Mouse (Mus musculus): ENCODE data around the gene Fibp. TPM values are rescaled to one million over a fixed set of nuclear protein-coding genes. Genes with fewer than 3 reads are reported as not detected.

Fibp gene
- polyA plus RNA-seq, 1 experiment: 122 TPM

DNA sequence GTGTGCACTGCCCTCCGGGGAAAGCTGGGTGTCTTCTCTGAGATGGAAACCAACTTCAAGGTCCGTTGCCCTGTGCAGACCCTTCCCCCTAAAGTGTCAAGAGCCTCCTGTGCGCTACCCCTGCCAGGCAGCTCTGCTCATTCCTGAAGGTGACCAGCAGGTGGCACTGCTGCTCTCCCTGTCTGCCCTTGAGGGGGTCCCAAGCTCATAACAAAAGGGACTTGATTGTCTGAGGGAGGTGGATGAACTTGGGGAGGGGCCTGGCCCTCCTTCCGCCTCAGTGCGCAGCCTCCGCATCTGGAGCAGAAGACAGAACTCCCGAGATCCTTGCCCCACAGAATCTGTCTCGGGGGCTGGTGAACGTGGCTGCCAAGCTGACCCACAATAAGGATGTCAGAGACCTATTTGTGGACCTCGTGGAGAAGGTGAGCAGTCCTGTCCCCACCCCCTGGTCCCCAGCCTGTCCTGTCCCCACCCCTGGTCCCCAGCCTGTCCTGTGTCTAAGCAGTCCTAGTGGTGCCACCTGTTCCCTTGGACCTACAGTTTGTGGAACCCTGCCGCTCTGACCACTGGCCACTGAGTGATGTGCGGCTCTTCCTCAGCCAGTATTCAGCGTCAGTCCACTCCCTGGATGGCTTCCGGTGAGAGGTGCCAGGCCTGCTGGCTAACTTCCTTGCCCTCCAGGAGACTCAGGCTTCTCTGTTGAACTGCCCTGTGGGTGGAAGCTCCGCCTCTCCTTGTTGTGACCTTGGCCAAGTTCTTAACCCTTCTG is 3.6 kb downstream of the Fibp start:
- DNase-seq (ENCODE audit: low spot score): no peak

DNA sequence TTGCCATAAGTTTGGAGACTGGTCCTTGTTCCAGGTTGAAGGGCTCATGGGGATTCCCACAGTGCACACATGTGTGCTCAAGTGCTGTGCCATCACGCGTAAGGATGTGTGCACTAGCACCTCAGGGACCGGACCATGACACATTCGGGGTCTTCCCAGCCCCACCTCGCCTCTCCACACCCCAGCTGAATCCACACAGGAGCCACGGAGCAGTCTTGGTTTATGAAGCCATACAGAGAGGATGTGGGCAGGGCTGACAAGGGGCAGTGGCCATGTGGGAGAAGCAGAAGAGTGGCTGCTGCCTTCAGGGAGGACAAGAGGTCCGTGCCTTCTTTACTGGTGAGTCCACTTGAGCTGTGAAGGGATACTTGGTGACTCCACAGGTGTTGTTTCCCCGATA is 4.6 kb downstream of the Fibp start:
- DNase-seq (ENCODE audit: low spot score): no peak

DNA sequence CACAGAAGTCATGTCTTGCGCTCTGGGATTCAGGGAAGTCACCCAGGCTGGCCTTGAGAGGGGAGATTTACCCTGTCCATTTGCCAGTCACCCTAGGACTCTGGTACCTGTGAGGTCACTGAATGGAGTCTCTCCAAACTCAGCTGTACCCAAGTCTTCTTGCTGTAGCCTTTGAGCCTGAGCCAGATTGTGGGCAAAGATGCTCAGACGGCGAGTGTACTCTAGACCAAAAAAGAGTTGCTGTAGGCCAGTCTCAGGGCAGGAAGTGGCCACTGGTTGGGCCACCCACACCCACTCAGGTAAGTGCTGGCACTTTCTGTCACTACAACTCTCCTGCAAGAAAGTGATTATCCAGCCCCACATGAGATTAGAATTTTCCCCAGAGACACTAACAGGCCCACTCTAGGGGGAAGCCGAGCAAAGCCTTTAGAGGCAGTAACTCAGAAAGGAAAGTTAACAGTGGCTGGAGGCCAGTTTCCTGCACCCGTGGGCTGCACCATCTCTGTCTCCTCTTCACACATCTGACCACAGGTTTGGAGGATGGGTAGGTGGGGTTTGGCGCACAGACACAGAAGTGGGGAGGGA is 6.6 kb downstream of the Fibp start:
- no peak for DNase-seq (ENCODE audit: low spot score)

DNA sequence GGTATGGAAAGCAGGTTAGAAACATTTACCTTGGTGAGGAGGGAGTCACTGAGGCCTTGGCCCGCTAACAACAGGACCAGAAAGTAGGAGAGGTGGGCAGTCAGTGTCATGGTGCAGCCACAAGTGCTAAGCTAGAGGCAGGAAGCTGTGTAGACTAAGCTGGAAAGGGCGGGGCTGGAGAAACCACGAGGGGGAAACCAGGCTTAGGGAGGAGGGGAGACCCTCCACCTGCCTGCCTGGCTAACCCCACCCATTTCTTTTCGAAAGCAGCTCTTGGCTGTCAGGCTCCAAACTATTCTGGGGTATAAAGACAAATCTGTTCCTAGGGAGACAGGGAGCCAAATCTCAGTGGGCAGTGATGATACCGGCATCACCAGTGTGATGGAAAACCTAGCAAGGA is 8.0 kb downstream of the Fibp start, which contains the start of gene Ctsw:
Gene Ctsw, minus strand, starts transcription at position 134 of the 400 bp plus-strand sequence.
- DNase-seq (ENCODE audit: low spot score): no peak

DNA sequence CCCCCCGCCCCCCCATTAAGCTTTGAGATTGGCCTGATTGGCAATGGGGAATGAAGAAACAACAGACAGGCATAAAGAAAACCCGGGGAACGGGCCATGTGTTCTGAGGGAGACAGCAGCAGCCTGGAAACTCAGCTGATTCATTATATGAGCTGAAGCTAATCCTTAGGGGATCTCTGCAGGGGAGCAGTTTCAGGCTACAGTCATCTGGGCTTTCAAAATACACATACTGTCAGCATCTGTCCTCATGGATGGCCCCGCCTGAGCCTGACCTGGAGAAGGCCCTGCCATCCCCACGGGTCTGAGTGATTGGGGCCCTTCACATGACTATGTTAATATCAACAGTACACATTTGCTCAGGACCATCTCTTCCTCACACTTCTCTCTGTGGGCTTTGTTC is 11.4 kb downstream of the Fibp start:
- DNase-seq (ENCODE audit: low spot score): no peak

DNA sequence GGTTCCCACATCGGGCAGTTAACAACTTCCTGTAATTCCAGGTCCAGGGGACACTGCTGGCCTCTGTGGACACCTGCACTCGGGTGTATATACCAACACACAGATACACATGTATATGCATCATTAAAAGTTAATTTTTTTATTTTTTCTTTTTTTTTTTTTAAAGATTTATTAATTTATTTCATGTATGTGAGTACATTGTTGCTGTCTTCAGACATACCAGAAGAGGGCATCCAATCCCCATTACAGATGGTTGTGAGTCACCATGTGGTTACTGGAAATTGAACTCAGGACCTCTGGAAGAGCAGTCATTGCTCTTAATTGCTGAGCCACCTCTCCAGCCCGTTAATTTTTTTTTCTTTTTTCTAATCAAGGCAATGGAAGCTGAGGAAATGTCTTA is 12.4 kb downstream of the Fibp start:
- DNase-seq (ENCODE audit: low spot score): no peak

DNA sequence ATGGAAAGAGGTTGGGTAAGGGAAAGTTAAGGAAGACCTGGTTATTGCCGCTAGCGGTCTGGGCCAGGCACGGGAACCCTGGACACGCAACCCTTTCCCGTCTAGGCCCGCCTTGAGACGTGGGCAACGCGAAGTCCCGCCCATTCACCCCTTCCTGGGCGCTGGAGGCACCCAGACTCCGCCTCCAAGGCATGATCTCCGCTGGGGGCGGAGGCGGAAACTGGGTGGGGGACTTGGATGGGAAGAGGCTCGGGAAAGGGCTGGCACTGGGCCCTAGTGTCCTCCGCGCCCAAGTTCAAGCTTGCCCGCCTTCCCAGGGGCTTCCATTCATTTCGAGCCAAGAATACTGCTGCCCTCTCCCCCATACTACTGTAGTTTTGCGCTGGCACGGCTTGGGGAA is 13.3 kb downstream of the Fibp start, which contains the start of gene Efemp2:
Gene Efemp2, plus strand, starts transcription at position 235 of the 400 bp plus-strand sequence.
- DNase-seq (ENCODE audit: low spot score): peak; percentile 67

DNA sequence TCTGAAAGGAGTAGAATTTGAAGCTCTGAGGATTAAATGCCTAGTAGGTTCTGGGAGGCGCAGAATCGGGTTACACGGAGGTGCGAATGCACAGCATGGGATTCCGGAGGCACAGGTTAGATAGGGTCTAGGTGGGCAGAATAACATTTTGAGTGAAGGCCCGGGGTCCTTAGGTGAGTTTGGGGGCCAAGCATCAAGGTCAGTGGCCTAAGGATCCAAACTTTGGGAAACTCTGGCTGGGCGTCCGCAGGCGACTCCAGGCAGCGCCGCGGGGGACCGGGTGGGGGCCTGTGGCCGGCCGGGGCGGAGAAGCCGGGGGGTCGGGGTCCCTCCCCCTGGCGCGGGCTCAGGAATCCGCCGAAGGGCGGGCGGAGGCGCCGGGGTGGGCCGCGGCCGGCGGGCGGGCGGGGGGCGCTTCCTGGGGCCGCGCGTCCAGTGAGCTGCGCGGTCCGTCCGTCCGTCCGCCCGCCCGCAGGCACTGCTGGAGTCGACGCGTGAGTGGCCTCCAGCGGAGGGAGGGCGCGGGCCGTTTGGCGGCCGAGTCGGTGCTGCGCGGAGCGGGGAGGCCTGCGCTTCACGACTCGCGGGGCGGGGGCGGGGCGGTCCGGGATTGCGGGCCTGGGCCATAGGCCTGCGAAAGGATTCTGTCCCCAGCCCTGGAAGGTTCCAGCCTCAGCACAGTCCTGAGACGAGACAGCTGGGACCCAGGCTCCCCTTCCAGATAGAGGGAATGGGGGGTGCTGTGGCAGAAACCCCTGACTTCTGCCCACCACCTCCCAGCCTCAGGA is 14.1 kb downstream of the Fibp start:
- no peak for DNase-seq (ENCODE audit: low spot score)

DNA sequence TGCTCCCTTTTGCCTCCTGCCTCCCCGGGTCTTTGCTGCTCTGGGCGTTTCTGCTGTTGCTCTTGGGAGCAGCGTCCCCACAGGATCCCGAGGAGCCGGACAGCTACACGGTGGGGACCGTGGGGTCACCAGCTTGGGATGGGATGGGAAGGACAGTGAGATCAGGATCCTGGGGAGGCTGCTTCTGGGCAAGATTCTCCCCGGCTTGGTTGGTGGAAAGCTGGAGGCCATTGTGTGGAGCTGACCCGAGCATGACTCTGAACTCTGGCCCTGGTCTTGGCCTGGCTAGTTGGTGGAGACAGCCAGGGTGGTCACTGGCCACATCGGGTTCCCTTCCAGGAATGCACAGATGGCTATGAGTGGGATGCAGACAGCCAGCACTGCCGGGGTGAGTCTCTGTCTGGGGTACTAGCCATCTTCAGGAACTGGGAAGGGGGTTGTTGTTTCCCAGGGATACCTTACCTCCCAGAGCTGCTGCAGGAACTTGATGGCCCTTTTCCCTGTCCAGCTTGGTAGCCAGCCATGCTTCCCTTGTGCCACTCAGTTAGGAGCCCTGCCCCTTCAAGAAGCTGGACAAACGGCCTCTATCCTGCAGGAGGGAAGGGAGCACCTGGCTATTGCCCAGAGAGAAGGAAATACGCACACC is 14.8 kb downstream of the Fibp start:
- no peak for DNase-seq (ENCODE audit: low spot score)

DNA sequence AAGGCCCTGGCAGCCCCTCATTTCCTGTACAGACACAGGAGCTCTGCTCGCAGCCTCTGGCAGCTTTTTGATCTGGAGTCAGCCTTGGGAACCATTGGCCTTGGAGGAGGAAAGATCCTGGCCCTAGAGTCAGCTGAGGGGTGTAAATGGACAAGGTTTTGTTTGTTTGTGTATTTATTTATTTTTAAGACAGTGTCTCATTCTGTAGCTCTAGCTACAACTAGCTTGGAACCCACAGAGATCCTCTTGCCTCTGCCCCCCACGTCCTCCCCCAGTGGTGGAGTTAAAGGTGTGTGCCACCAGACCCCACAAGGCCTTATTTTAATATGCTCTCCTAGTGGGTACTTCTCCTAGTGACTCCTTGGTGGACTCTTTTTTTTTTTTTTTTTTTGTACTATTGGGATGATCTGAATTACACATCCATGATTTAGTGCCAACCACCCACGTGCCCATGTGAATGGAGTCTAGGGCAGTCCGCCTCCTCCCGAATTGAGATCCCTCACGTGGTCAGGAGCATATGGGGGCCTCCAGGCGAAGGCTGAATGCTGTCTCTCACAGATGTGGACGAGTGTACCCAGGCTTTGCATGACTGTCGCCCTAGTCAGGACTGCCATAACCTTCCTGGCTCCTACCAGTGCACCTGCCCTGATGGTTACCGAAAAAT is 16.7 kb downstream of the Fibp start:
- no peak for DNase-seq (ENCODE audit: low spot score)

DNA sequence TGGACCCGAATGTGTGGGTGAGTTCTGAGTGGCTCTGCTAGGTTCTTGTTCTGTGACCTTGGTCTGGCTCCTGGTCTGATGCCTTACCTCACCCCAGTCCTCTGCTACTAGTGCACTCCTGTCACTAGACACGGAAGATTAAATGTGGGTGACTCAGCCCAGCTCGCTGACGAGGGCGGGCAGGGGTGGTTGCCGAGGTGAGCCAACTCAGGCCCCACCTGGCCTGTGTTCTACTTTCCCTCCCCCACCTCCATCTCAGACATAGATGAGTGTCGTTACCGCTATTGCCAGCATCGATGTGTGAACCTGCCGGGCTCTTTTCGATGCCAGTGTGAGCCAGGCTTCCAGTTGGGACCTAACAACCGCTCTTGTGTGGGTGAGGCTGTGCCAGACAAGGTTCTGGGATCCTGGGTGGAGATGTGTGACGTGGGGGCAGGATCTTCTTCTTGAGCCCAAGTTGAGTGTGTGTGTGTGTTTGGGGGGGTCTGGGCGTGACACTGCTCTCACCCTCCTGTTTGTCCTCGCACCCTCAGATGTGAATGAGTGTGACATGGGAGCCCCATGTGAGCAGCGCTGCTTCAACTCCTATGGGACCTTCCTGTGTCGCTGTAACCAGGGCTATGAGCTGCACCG is 17.4 kb downstream of the Fibp start:
- DNase-seq (ENCODE audit: low spot score): no peak

DNA sequence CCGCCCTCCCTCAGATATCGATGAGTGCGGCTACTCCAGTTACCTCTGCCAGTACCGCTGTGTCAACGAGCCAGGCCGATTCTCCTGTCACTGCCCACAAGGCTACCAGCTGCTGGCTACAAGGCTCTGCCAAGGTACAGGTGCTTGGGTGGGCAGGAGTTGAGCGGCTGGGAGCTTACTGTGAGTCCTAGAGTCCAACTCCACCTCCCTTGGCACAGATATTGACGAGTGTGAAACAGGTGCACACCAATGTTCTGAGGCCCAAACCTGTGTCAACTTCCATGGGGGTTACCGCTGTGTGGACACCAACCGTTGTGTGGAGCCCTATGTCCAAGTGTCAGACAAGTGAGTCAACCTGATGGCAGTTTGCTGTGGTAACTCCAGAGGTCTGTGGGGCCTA is 19.6 kb downstream of the Fibp start:
- no peak for DNase-seq (ENCODE audit: low spot score)

DNA sequence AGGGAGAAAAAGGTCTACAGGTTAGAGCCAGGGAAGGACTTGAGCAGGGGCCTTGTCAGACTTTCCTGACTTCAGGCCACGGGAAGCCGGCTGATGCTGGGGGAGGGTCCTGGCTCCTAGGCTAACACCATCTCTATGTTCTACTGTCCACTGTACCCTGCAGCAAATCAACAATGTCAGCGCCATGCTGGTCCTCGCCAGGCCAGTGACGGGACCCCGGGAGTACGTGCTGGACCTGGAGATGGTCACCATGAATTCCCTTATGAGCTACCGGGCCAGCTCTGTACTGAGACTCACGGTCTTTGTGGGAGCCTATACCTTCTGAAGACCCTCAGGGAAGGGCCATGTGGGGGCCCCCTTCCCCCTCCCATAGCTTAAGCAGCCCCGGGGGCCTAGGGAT is 21.0 kb downstream of the Fibp start:
- no peak for DNase-seq (ENCODE audit: low spot score)

DNA sequence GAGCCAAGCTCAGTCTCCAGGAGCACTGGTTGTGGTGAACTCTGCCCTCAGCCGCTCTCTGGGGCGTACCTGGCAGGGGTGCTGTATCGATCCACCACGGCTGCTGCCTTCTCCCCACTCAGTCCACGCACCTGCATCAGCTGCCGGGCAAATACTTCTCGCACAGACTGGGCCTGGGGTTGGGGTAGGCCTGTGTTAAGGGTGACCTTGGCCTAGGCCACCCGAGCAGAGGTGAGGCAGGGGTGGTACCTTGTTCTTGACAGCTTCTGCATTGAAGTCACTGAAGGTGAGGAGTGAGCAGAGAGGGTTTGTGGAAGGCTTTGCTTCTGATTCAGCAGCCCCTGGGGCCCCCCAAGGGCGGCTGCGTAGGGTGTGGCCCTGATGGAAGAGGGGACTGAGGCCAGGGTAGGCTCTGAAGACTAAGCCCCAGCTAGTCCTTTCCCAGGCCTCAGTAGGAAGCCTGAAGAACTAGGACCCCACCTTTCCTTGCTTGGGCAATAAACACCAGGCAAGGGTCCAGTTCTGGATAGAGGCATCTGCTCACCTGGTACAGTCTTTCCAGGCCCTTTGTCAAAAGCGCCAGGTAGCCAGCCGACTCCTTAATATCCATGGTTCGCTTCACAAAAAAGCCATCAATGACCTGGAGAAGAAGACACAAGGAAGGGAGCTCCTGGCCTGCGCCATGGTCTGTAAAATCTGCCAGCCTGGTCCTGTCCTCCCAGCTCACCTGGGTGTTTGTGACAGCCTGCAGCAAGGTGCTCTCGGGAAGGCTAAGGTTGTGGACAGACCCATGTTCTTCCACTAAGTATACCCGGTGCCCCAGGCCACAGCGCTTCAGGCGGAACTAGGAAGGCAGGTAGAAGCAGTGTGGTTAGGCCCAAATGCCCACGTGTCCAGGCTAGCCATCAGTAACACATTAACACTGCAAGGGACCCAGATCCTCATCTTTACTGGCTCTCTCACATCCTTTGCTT is 23.3 kb downstream of the Fibp start:
- no peak for DNase-seq (ENCODE audit: low spot score)

DNA sequence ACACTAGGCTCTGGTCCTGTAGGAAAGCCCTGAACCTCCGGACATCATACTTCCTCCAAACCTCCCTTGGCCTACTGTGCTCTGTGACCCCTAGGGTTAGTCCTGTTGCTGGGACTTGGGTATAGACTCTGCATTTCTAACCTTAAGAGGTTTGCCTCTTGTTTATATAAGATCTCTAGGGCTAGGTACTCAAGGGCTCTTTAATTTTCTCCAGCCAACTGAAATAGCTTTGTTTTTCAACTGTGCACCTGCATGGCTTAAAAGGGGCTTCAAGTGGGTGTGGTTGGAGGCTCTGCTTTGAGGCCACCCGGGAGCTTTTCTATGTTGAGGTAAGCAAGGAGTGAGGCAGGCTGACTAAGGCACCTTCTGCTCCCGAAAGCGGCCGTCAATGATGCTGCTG is 24.1 kb downstream of the Fibp start:
- no peak for DNase-seq (ENCODE audit: low spot score)

DNA sequence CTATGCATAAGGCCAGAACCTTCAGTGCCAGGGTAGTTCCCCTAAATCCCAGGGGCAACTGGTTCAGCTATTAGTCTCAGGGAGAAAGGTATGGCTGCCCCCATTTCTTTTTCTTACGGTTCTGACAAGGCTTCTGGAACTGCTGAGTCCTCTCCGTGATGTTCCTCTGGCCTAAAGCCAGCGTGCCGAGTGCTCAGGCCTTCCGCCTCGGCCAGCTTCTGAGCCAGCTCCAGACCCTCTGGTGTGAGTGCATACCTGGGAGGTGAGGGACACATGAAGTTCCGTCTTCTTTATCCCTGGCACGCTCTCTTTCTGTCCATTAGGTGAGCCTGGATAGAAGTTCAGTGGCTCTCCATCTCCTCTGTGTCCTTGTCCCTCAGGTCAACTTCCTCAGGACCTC is 25.0 kb downstream of the Fibp start:
- DNase-seq (ENCODE audit: low spot score): no peak

DNA sequence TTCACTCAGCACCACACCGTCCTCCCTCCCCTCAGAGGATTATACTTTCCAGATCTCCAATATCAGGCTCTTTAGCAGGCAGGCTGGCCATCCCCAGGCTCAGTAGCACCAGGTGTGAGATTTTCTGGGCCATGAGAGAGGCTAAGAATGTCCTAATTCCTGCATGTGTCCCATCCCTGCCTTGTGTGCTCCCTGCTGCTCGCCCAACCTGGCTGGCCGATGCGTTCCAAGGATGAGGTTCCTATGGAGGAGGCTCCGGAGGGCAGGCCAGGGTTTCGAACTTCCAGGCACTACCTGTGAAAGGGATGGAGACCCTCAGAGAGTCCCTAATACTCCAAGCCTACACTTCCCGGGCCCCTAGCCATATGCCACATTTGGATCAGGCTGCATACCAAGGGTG is 25.4 kb downstream of the Fibp start:
- DNase-seq (ENCODE audit: low spot score): no peak

DNA sequence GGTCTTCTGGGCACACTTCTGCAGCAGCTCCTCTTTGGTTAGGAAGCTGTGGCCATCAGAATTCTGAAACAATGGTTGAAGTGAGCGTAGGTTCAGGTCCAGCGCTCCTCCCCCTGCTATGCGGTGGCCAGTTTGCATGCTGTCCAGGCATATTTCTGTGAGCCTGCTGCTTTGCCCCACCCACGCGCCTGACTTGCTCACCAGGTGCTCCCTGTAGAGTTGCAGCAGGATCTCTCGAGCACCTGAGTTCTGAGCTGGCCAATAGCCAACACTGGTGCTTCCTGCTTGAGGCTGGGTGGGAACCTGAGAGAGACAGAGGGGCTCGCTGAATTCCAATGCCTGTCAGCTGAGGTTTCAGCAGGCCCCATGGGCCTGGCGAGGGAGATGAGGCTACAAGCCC is 25.9 kb downstream of the Fibp start:
- DNase-seq (ENCODE audit: low spot score): no peak

DNA sequence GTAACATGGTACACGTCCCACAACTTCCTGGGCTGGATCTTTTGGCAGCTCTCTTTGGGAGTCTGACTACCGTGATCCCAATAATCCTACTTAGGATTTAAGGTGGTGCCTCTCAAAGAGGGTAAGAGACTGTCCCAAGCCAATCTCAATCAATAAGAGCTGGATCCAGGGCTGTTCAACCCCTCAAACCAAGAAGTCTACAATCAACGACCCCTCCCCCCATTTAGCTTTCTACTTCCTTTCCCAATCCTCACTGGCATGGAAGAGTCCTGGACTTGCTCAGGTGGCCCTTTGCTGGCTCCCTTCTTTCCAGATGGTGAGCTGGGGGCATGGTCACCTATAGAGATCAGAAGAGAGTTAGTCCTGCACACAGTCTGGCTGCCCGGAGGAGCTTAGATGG is 26.4 kb downstream of the Fibp start:
- DNase-seq (ENCODE audit: low spot score): no peak
